Mouse (Mus musculus) retina, postnatal 1 day (tissue): ENCODE measurements around the gene 4930595D18Rik.
A peak's percentile ranks its signal among the peaks of the same experiment; 100 is the strongest.

Source experiments
- DNase-seq: peaks from one replicate; pipeline ENCODE4 v3.0.0-alpha.2; 2012

Gene 4930595D18Rik

GRCm38 (mm10) chr12:111134791-111135733 lies 49.2 kb downstream of the 4930595D18Rik start:
- no peak for DNase-seq

- no peak for DNase-seq
Measured at GRCm38 (mm10) chr12:111134169-111134568, 50.1 kb downstream of the 4930595D18Rik start.

DNA sequence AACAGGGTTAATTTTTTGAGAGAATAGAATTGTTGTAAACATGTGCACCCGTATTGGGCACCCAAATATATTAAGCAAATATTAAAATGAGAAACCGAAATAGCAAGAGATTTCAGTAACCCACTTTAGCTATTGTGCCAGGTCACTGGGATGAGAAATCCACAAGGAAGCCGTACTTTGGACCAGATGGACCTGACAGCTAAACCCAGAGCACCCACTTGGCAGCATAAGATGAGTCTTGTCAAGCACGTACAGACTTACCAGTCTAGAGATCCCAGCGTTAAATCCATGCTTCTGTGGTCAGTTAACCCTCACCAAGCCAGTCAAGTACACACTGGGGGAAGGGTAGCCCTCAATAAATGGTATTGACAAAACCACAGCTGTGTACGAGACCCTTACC lies 58.6 kb downstream of the 4930595D18Rik start:
- DNase-seq: peak; percentile 38

GRCm38 (mm10) chr12:111124601-111125260 lies 59.6 kb downstream of the 4930595D18Rik start:
- peak; percentile 48 for DNase-seq

- no peak for DNase-seq
Measured at GRCm38 (mm10) chr12:111122332-111122852, 61.9 kb downstream of the 4930595D18Rik start.

DNA sequence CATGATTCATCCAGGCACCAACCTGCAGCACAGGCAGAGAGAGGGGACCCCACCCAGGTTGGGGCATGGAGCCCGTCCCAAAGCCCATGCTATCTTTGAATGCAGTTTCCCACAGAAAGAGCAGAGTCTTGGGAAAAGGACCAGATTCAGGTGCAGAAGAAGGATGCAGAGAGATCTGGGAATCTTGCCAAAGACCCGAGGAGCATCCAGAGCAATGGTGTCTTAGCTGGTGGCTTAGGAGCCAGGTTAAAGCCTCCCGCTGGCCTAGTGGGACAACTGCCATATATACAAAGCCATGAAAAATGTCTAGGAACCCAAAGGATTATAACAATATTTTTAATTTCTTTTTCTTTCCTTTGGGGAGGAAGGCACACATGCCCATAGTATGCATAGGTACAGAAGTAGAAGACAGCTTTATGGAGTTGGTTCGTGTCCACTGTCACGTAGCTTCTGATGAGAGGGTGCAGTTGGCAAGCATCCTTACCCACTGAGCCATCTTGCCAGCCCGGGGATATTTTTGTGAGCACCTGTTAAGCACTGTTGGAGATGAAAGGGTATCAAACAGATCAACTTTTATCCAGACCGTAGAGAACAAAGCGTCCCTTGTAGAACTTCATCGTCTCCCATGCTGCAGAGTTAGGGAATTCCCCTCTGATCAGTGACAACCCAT lies 63.2 kb downstream of the 4930595D18Rik start:
- DNase-seq: no peak

- no peak for DNase-seq
Measured at GRCm38 (mm10) chr12:111119506-111120085, 64.7 kb downstream of the 4930595D18Rik start.

DNA sequence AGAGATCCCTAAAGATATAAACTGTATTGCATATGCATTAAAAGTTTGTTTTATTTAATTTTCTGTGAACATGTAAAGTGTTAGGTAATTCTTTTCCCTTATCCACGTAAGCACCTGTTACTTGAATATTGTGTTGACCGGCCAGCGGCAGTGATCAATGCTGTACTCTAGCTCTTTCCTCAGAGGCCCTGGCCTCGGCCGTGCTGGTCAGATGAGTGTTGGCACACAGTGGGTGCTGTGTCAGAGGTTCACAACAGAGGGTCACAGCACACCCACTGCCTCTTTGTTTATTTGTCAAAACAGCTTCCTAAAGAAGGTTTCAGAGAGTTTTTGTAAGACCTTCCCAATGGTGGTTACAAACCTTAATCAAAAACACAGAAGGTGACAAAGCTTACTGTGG lies 69.7 kb downstream of the 4930595D18Rik start:
- no peak for DNase-seq

DNA sequence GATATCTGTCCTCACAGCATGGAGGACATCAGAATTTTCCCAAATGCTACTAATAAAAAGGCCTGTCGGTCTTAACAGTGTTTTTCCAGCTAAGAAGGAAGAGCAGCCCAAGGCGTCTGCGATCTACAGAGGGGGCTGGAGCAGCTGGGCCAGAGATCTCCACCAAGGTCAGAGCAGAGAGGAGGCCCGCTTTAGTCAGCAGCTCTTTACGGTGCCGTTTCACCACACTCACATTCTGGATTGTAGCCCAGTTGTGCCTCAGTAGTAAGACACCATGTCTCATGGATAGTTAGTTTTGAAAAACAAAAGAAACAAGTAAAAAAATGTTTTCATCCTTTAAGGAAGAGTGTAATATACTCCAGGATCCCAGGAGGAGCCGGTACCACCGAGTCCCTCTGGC lies 73.1 kb downstream of the 4930595D18Rik start:
- no peak for DNase-seq
